Mouse (Mus musculus): ENCODE data around the gene Vmn2r55.
"Not testable (repeated sequence)": the region's sequence is repeated elsewhere in the genome, so short reads cannot be mapped to it uniquely, and the experiment has no call there.

Gene Vmn2r55

GRCm38 (mm10) chr7:12684903-12685302 lies at the start of gene Vmn2r55:
Gene Vmn2r55 (minus strand): TSS chr7:12685003.
- DNase-seq = not testable (repeated sequence)

- not testable (repeated sequence) for DNase-seq
Observed at GRCm38 (mm10) chr7:12640219-12640618, 44.6 kb downstream of the Vmn2r55 start, which contains the start of gene Vmn2r54. Gene Vmn2r54 (minus strand): TSS chr7:12640319.

GRCm38 (mm10) chr7:12608688-12609087 lies 76.1 kb downstream of the Vmn2r55 start, which contains the start of gene Vmn2r53:
Gene Vmn2r53 (minus strand): TSS chr7:12608788.
- DNase-seq = no peak

Measured in cerebellum, adult 9-11 months (tissue).